Mouse (Mus musculus): ENCODE data around the gene C1qtnf5. TPM values are rescaled to one million over a fixed set of nuclear protein-coding genes. Genes with fewer than 3 reads are reported as not detected.

Gene C1qtnf5
- polyA plus RNA-seq, 1 experiment from 2014 or later: 0.40 TPM

DNA sequence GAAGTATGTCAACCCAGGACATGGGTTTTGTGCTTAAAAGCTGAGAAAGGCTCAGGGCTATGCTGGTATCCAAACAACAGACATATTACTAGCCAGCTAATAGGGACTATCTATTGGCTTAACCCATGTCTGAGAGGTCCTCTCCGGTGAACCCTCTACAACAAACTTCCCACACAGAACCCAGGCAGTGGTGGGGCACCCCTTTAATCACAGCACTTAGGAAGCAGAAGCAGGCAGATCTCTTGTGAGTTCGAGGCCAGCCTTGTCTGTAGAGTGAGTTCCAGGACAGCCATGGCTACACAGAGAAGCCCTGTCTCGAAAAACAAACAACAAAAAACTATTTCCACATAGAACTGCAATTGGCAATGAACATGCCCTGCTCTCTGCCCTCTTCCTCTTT, 19.7 kb downstream of the C1qtnf5 start:
- Histone ChIP-seq H3K9ac (ENCODE audit: low read length) (no peak overlapping the region), H3K36me3 (ENCODE audit: control insufficient read depth, insufficient read depth, low read length) (no peaks in the 10 kb centered on the region), H3K27ac (replicated peaks; ENCODE audit: low read depth, low read length) (no peak overlapping the region), H3K4me2 (ENCODE audit: low read depth, severe bottlenecking) (0 out of 2 replicates have a peak overlapping the region, but pooled peaks have one; percentile 25), H3K9me3 (ENCODE audit: control insufficient read depth, low read length) (no peaks in the 10 kb centered on the region), H3K4me3 (ENCODE audit: low read depth, low read length) (no peak overlapping the region), H3K27me3 (ENCODE audit: control insufficient read depth, insufficient read depth, low read length) (peaks cover 7% of the 10 kb centered on the region), H3K4me1 (ENCODE audit: control insufficient read depth, insufficient read depth, low read length) (peaks cover 24% of the 10 kb centered on the region)
- ATAC-seq (ENCODE audit: insufficient number of reproducible peaks, low FRiP score, low TSS enrichment, low read depth): no peak
- whole genome bisulfite sequencing: 86% methylated on average over 3 of the region's 3 CpGs
- DNase-seq (ENCODE audit: low spot score): no peak

DNA sequence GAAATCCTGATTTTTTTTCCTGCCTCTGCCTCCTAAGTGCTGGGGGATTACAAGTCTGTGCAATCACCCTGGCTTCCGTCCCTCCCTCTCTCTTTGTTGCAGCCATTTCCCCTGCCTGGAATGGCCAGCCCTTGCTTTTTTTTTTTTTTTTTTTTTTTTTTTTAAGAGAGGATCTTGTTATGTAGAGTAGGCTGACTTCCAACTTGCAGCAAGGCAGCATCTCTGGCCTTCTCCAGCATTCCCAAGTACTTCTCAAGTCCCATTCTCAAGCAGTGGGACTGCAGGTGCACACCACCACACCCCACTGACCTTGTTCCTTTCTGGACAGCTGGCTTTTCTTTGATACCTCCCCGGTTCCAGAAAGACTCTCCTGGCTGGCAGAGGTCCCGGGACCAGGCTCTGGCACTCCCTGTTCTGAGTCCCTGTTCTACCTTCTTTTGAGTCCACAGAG, 20.3 kb downstream of the C1qtnf5 start:
- no peaks in the 10 kb centered on the region for H3K9me3 ChIP-seq (ENCODE audit: control insufficient read depth, low read length)
- H3K36me3 ChIP-seq (ENCODE audit: control insufficient read depth, insufficient read depth, low read length): no peaks in the 10 kb centered on the region
- H3K27me3 ChIP-seq (ENCODE audit: control insufficient read depth, insufficient read depth, low read length): peaks cover 10% of the 10 kb centered on the region
- DNase-seq (ENCODE audit: low spot score) (no peak), ATAC-seq (ENCODE audit: insufficient number of reproducible peaks, low FRiP score, low TSS enrichment, low read depth) (no peak)
- peaks cover 24% of the 10 kb centered on the region for H3K4me1 ChIP-seq (ENCODE audit: control insufficient read depth, insufficient read depth, low read length)
- no peak overlapping the region for H3K4me3 ChIP-seq (ENCODE audit: low read depth, low read length)
- 63% methylated on average over 3 of the region's 3 CpGs for WGBS
- H3K4me2 ChIP-seq (ENCODE audit: low read depth, severe bottlenecking): no peak overlapping the region
- H3K9ac ChIP-seq (ENCODE audit: low read length): no peak overlapping the region
- H3K27ac ChIP-seq (replicated peaks; ENCODE audit: low read depth, low read length): no peak overlapping the region

DNA sequence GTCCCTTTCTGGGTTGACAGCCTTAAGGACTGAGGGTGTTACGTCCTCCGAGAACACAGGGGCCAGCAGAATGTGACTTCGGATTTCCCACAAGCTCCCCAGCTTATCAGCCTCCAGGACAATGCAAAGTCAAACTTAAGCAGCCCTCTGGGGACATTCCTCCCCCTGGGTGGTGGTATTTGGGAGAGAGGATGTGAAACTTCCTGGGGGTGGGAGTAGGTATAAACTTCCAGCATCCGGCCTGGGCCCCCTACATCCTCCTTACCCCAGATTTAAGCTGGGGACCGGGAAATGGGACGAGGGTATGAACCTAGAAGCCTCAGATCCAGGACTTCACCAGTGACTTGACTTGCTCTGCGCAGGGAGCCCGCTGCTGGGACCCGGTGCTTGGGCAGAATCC, 22.6 kb downstream of the C1qtnf5 start:
- 7% methylated on average over 9 of the region's 9 CpGs for WGBS
- peak overlapping the region; percentile 45; the same call in 1 of the 2 replicates for H3K9ac ChIP-seq (ENCODE audit: low read length)
- DNase-seq (ENCODE audit: low spot score): no peak

DNA sequence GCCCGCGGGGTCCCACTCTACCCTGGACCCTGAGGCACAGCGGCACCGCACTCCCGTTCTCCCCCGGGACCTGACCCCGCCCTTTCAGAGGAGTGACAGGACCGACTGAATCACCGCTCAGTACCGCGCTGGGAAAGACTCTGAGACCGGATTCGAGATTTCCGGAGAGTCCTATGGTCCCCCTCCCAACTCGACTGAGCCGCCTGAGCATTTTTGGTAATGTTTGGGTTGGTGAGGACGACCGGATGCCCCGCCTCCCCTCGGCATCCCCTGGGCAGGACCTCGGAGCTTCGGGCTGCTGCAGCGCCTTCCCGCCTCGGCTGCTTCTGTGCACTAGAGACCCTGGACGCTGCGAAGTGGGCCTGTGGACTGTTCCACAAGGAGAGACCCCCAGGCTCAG, 23.0 kb downstream of the C1qtnf5 start:
- peak overlapping the region; percentile 31 for H3K4me3 ChIP-seq (ENCODE audit: low read depth, low read length)
- peak overlapping the region; percentile 45; the same call in 1 of the 2 replicates for H3K9ac ChIP-seq (ENCODE audit: low read length)
- DNase-seq (ENCODE audit: low spot score): peak; percentile 76
- peak overlapping the region; percentile 73 for H3K4me2 ChIP-seq (ENCODE audit: low read depth, severe bottlenecking)
- peaks cover 35% of the 10 kb centered on the region for H3K27me3 ChIP-seq (ENCODE audit: control insufficient read depth, insufficient read depth, low read length)
- H3K9me3 ChIP-seq (ENCODE audit: control insufficient read depth, low read length): no peaks in the 10 kb centered on the region
- under 1% methylated on average over 27 of the region's 27 CpGs for WGBS
- peak; percentile 32; the same call in 1 of the 2 replicates for ATAC-seq (ENCODE audit: insufficient number of reproducible peaks, low FRiP score, low TSS enrichment, low read depth)
- H3K4me1 ChIP-seq (ENCODE audit: control insufficient read depth, insufficient read depth, low read length): peaks cover 33% of the 10 kb centered on the region
- H3K27ac ChIP-seq (replicated peaks; ENCODE audit: low read depth, low read length): peak overlapping the region; percentile 68; the same call in 1 of the 2 replicates
- H3K36me3 ChIP-seq (ENCODE audit: control insufficient read depth, insufficient read depth, low read length): no peaks in the 10 kb centered on the region

More for the DNA sequence above, 22.6 kb downstream of the C1qtnf5 start:
- H3K4me1 ChIP-seq (ENCODE audit: control insufficient read depth, insufficient read depth, low read length): peaks cover 30% of the 10 kb centered on the region
- peaks cover 33% of the 10 kb centered on the region for H3K27me3 ChIP-seq (ENCODE audit: control insufficient read depth, insufficient read depth, low read length)
- peak overlapping the region; percentile 31 for H3K4me3 ChIP-seq (ENCODE audit: low read depth, low read length)
- H3K27ac ChIP-seq (replicated peaks; ENCODE audit: low read depth, low read length): peak overlapping the region; percentile 68; the same call in 1 of the 2 replicates
- ATAC-seq (ENCODE audit: insufficient number of reproducible peaks, low FRiP score, low TSS enrichment, low read depth): 0 out of 2 replicates have a peak, but pooled peaks have one; percentile 1
- H3K4me2 ChIP-seq (ENCODE audit: low read depth, severe bottlenecking): peak overlapping the region; percentile 73
- H3K36me3 ChIP-seq (ENCODE audit: control insufficient read depth, insufficient read depth, low read length): no peaks in the 10 kb centered on the region
- H3K9me3 ChIP-seq (ENCODE audit: control insufficient read depth, low read length): no peaks in the 10 kb centered on the region

DNA sequence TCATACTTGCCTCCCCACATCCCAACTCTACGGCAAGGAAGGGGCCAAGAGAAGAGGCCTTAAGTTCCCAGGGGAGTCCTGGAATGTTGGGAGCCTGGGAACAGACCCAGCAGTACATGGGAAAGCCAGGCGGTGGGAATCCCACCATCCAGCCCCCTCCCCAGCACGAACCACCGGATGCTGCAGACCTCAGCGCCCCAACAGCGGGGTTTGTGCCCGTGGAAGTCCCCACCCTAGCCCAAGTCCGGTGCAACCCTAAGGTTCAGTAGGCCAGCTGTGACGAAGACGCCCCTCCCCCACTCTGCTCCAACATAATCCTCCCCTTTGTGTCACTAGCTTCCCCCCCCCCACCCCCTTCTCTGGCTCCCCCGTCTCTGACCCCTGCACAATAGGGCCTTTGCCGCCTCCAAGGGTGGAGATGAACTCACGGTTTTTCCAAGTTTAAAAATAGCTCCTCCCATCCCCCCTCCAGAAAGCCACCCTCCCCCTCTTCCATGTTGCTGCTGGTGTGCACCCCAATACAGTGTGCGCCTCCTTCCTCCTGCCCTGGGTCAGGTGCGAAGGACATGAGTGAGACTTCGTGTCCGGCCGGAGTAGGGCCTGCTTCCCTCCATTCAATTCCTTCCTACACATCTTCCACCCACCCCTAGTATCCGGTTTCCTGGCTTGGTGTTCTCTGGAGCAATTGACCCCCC, 23.7 kb downstream of the C1qtnf5 start:
- H3K27me3 ChIP-seq (ENCODE audit: control insufficient read depth, insufficient read depth, low read length): peaks cover 40% of the 10 kb centered on the region
- H3K4me1 ChIP-seq (ENCODE audit: control insufficient read depth, insufficient read depth, low read length): peaks cover 33% of the 10 kb centered on the region
- H3K27ac ChIP-seq (replicated peaks; ENCODE audit: low read depth, low read length): peak overlapping the region; percentile 68; the same call in 1 of the 2 replicates
- WGBS: 21% methylated on average over 19 of the region's 19 CpGs
- no peaks in the 10 kb centered on the region for H3K36me3 ChIP-seq (ENCODE audit: control insufficient read depth, insufficient read depth, low read length)
- peak overlapping the region; percentile 73 for H3K4me2 ChIP-seq (ENCODE audit: low read depth, severe bottlenecking)
- H3K4me3 ChIP-seq (ENCODE audit: low read depth, low read length): no peak overlapping the region
- ATAC-seq (ENCODE audit: insufficient number of reproducible peaks, low FRiP score, low TSS enrichment, low read depth): peak; percentile 31; the same call in 1 of the 2 replicates
- peak overlapping the region; percentile 43; the same call in 1 of the 2 replicates for H3K9ac ChIP-seq (ENCODE audit: low read length)
- H3K9me3 ChIP-seq (ENCODE audit: control insufficient read depth, low read length): no peaks in the 10 kb centered on the region
- peak; percentile 52 for DNase-seq (ENCODE audit: low spot score)

DNA sequence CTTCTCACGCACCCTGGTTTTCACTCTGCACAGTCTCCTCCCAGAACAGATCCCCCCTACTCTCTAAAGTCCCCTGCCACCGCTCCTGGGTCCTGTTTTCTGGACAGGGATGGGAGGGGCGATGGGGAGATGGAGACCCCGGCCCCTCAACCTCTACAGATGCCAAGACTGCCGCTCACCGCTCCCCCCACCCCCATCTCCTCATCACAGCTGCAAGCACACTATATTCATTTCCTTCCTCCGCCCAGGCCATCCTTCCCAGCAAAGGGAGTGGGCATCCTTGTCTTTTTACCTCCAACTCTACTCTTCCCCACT, 24.2 kb downstream of the C1qtnf5 start:
- Histone ChIP-seq H3K4me3 (ENCODE audit: low read depth, low read length) (no peak overlapping the region), H3K9ac (ENCODE audit: low read length) (no peak overlapping the region)
- DNase-seq (ENCODE audit: low spot score): no peak

DNA sequence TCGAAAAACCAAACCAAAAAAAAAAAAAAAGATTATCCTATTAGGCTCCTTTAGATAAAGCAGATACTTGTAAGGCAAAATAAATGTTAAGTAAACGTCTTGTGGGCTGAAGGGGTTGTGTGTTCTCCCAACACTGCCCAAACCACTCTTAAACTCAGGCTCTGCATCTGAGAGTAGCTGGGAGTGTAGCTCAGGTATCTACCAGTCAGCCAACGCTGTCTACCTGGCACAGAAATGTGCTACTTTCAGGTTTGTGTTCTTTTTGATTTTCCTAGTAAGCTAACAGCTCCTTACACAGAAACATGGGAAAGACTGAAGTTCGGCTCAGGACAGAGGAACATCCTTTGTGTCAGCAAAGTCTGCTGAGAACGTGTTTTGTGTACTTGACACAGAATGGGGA, 25.2 kb downstream of the C1qtnf5 start:
- peaks cover 44% of the 10 kb centered on the region for H3K27me3 ChIP-seq (ENCODE audit: control insufficient read depth, insufficient read depth, low read length)
- no peak overlapping the region for H3K4me3 ChIP-seq (ENCODE audit: low read depth, low read length)
- ATAC-seq (ENCODE audit: insufficient number of reproducible peaks, low FRiP score, low TSS enrichment, low read depth) (no peak), DNase-seq (ENCODE audit: low spot score) (no peak)
- 65% methylated on average over 5 of the region's 5 CpGs for WGBS
- H3K9me3 ChIP-seq (ENCODE audit: control insufficient read depth, low read length): no peaks in the 10 kb centered on the region
- no peak overlapping the region for H3K27ac ChIP-seq (replicated peaks; ENCODE audit: low read depth, low read length)
- H3K4me1 ChIP-seq (ENCODE audit: control insufficient read depth, insufficient read depth, low read length): peaks cover 28% of the 10 kb centered on the region
- no peak overlapping the region for H3K9ac ChIP-seq (ENCODE audit: low read length)
- no peaks in the 10 kb centered on the region for H3K36me3 ChIP-seq (ENCODE audit: control insufficient read depth, insufficient read depth, low read length)
- no peak overlapping the region for H3K4me2 ChIP-seq (ENCODE audit: low read depth, severe bottlenecking)

More for the DNA sequence above, 24.2 kb downstream of the C1qtnf5 start:
- Histone ChIP-seq H3K4me1 (ENCODE audit: control insufficient read depth, insufficient read depth, low read length) (peaks cover 32% of the 10 kb centered on the region), H3K27ac (replicated peaks; ENCODE audit: low read depth, low read length) (no peak overlapping the region), H3K9me3 (ENCODE audit: control insufficient read depth, low read length) (no peaks in the 10 kb centered on the region), H3K36me3 (ENCODE audit: control insufficient read depth, insufficient read depth, low read length) (no peaks in the 10 kb centered on the region), H3K27me3 (ENCODE audit: control insufficient read depth, insufficient read depth, low read length) (peaks cover 44% of the 10 kb centered on the region), H3K4me2 (ENCODE audit: low read depth, severe bottlenecking) (no peak overlapping the region)
- ATAC-seq (ENCODE audit: insufficient number of reproducible peaks, low FRiP score, low TSS enrichment, low read depth): no peak
- 44% methylated on average over 7 of the region's 7 CpGs for WGBS

DNA sequence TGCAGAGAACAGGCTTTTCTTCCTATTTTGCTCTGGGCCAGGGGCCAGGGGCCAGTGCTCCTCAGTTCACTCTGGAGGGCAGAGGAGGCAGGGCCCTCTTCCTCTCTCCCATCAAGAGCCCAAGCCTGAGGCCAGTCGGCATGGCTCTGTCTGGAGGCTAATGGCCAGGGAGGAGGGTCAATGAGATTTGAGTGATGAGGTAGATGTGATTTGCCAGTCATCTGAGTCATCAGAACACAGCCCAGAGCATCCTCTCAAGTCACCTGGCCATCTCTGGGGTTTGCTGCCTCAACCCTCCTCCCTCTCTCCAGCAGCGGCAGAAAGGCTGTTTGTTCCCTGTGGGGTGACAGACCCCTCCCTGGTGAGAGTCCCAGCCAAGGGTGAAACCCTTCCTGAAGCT, 26.2 kb downstream of the C1qtnf5 start:
- peaks cover 44% of the 10 kb centered on the region for H3K27me3 ChIP-seq (ENCODE audit: control insufficient read depth, insufficient read depth, low read length)
- DNase-seq (ENCODE audit: low spot score): no peak
- 0 out of 2 replicates have a peak overlapping the region, but pooled peaks have one; percentile 30 for H3K27ac ChIP-seq (replicated peaks; ENCODE audit: low read depth, low read length)
- H3K9me3 ChIP-seq (ENCODE audit: control insufficient read depth, low read length): no peaks in the 10 kb centered on the region
- peaks cover 28% of the 10 kb centered on the region for H3K4me1 ChIP-seq (ENCODE audit: control insufficient read depth, insufficient read depth, low read length)
- ATAC-seq (ENCODE audit: insufficient number of reproducible peaks, low FRiP score, low TSS enrichment, low read depth): no peak
- WGBS: 16% methylated on average over 2 of the region's 2 CpGs
- peak overlapping the region; percentile 20; the same call in 1 of the 2 replicates for H3K4me2 ChIP-seq (ENCODE audit: low read depth, severe bottlenecking)
- peak overlapping the region; percentile 45; the same call in 1 of the 2 replicates for H3K4me3 ChIP-seq (ENCODE audit: low read depth, low read length)
- no peak overlapping the region for H3K9ac ChIP-seq (ENCODE audit: low read length)
- peaks cover 1% of the 10 kb centered on the region; the same call in 1 of the 2 replicates for H3K36me3 ChIP-seq (ENCODE audit: control insufficient read depth, insufficient read depth, low read length)
